Mouse (Mus musculus): Measurements from ENCODE around the gene 4930469K13Rik. TPM values are rescaled to one million over a fixed set of nuclear protein-coding genes. Genes with fewer than 3 reads are reported as not detected.

Gene 4930469K13Rik
- polyA plus RNA-seq, 1 experiment, result 0.16 TPM

GRCm38 (mm10) chr11:33962178-33962577 lies 136.2 kb downstream of the 4930469K13Rik start:
- Histone ChIP-seq H3K4me3 (ENCODE audit: control insufficient read depth, insufficient read depth, low read length) (no peak overlapping the region), H3K27me3 (ENCODE audit: control insufficient read depth, insufficient read depth, low read length) (no peaks in the 10 kb centered on the region), H3K27ac (ENCODE audit: control insufficient read depth, insufficient read depth, low read length) (no peak overlapping the region), H3K36me3 (ENCODE audit: control insufficient read depth, insufficient read depth, low read length) (no peaks in the 10 kb centered on the region), H3K4me1 (replicated peaks; ENCODE audit: control insufficient read depth, insufficient read depth, low read length) (peaks cover 3% of the 10 kb centered on the region; the same call in 1 of the 2 replicates)
- no peak for DNase-seq
- 85% methylated on average over 7 of the region's 7 CpGs for WGBS
- no peak for TF ChIP-seq CTCF (IDR thresholded peaks at IDR 0.05; ENCODE audit: borderline replicate concordance, control insufficient read depth, extremely low read depth, insufficient read depth, low read length, poor library complexity)
- TF ChIP-seq POLR2A (IDR thresholded peaks at IDR 0.05; ENCODE audit: control insufficient read depth, extremely low read depth, insufficient read depth, low read length, poor library complexity), result no peak

GRCm38 (mm10) chr11:33958713-33959112 lies 139.6 kb downstream of the 4930469K13Rik start:
- H3K27me3 ChIP-seq (ENCODE audit: control insufficient read depth, insufficient read depth, low read length), result no peaks in the 10 kb centered on the region
- H3K27ac ChIP-seq (ENCODE audit: control insufficient read depth, insufficient read depth, low read length), result no peak overlapping the region
- DNase-seq, result peak; percentile 67
- WGBS, result 75% methylated on average over 8 of the region's 8 CpGs
- no peaks in the 10 kb centered on the region for H3K4me1 ChIP-seq (replicated peaks; ENCODE audit: control insufficient read depth, insufficient read depth, low read length)
- H3K4me3 ChIP-seq (ENCODE audit: control insufficient read depth, insufficient read depth, low read length), result no peak overlapping the region
- TF ChIP-seq CTCF (IDR thresholded peaks at IDR 0.05; ENCODE audit: borderline replicate concordance, control insufficient read depth, extremely low read depth, insufficient read depth, low read length, poor library complexity) (no peak), POLR2A (IDR thresholded peaks at IDR 0.05; ENCODE audit: control insufficient read depth, extremely low read depth, insufficient read depth, low read length, poor library complexity) (no peak)
- H3K36me3 ChIP-seq (ENCODE audit: control insufficient read depth, insufficient read depth, low read length), result no peaks in the 10 kb centered on the region

- no peaks in the 10 kb centered on the region for H3K36me3 ChIP-seq (ENCODE audit: control insufficient read depth, insufficient read depth, low read length)
- no peak overlapping the region for H3K27ac ChIP-seq (ENCODE audit: control insufficient read depth, insufficient read depth, low read length)
- no peaks in the 10 kb centered on the region for H3K27me3 ChIP-seq (ENCODE audit: control insufficient read depth, insufficient read depth, low read length)
- no peaks in the 10 kb centered on the region for H3K4me1 ChIP-seq (replicated peaks; ENCODE audit: control insufficient read depth, insufficient read depth, low read length)
- no peak for DNase-seq
- no peak overlapping the region for H3K4me3 ChIP-seq (ENCODE audit: control insufficient read depth, insufficient read depth, low read length)
- whole genome bisulfite sequencing, result 91% methylated on average over 6 of the region's 6 CpGs
- TF ChIP-seq CTCF (IDR thresholded peaks at IDR 0.05; ENCODE audit: borderline replicate concordance, control insufficient read depth, extremely low read depth, insufficient read depth, low read length, poor library complexity) (no peak), POLR2A (IDR thresholded peaks at IDR 0.05; ENCODE audit: control insufficient read depth, extremely low read depth, insufficient read depth, low read length, poor library complexity) (no peak)
Measured at GRCm38 (mm10) chr11:33957595-33957994, 140.8 kb downstream of the 4930469K13Rik start.

GRCm38 (mm10) chr11:33956623-33957022 lies 141.7 kb downstream of the 4930469K13Rik start:
- TF ChIP-seq CTCF (IDR thresholded peaks at IDR 0.05; ENCODE audit: borderline replicate concordance, control insufficient read depth, extremely low read depth, insufficient read depth, low read length, poor library complexity), result no peak
- no peak for TF ChIP-seq POLR2A (IDR thresholded peaks at IDR 0.05; ENCODE audit: control insufficient read depth, extremely low read depth, insufficient read depth, low read length, poor library complexity)
- H3K36me3 ChIP-seq (ENCODE audit: control insufficient read depth, insufficient read depth, low read length), result no peaks in the 10 kb centered on the region
- no peak overlapping the region for H3K4me3 ChIP-seq (ENCODE audit: control insufficient read depth, insufficient read depth, low read length)
- no peak overlapping the region for H3K27ac ChIP-seq (ENCODE audit: control insufficient read depth, insufficient read depth, low read length)
- DNase-seq, result no peak
- WGBS, result 83% methylated on average over 5 of the region's 5 CpGs
- no peaks in the 10 kb centered on the region for H3K27me3 ChIP-seq (ENCODE audit: control insufficient read depth, insufficient read depth, low read length)
- H3K4me1 ChIP-seq (replicated peaks; ENCODE audit: control insufficient read depth, insufficient read depth, low read length), result peaks cover 5% of the 10 kb centered on the region

GRCm38 (mm10) chr11:33955982-33956381 lies 142.4 kb downstream of the 4930469K13Rik start:
- Histone ChIP-seq H3K27ac (ENCODE audit: control insufficient read depth, insufficient read depth, low read length) (no peak overlapping the region), H3K36me3 (ENCODE audit: control insufficient read depth, insufficient read depth, low read length) (no peaks in the 10 kb centered on the region), H3K4me3 (ENCODE audit: control insufficient read depth, insufficient read depth, low read length) (no peak overlapping the region), H3K27me3 (ENCODE audit: control insufficient read depth, insufficient read depth, low read length) (no peaks in the 10 kb centered on the region), H3K4me1 (replicated peaks; ENCODE audit: control insufficient read depth, insufficient read depth, low read length) (peaks cover 6% of the 10 kb centered on the region)
- TF ChIP-seq CTCF (IDR thresholded peaks at IDR 0.05; ENCODE audit: borderline replicate concordance, control insufficient read depth, extremely low read depth, insufficient read depth, low read length, poor library complexity) (no peak), POLR2A (IDR thresholded peaks at IDR 0.05; ENCODE audit: control insufficient read depth, extremely low read depth, insufficient read depth, low read length, poor library complexity) (no peak)
- 89% methylated on average over 4 of the region's 4 CpGs for WGBS
- no peak for DNase-seq

- Histone ChIP-seq H3K27ac (ENCODE audit: control insufficient read depth, insufficient read depth, low read length) (no peak overlapping the region), H3K4me3 (ENCODE audit: control insufficient read depth, insufficient read depth, low read length) (no peak overlapping the region), H3K4me1 (replicated peaks; ENCODE audit: control insufficient read depth, insufficient read depth, low read length) (peaks cover 6% of the 10 kb centered on the region), H3K27me3 (ENCODE audit: control insufficient read depth, insufficient read depth, low read length) (no peaks in the 10 kb centered on the region), H3K36me3 (ENCODE audit: control insufficient read depth, insufficient read depth, low read length) (no peaks in the 10 kb centered on the region)
- DNase-seq, result no peak
- TF ChIP-seq CTCF (IDR thresholded peaks at IDR 0.05; ENCODE audit: borderline replicate concordance, control insufficient read depth, extremely low read depth, insufficient read depth, low read length, poor library complexity) (no peak), POLR2A (IDR thresholded peaks at IDR 0.05; ENCODE audit: control insufficient read depth, extremely low read depth, insufficient read depth, low read length, poor library complexity) (no peak)
- WGBS, result 52% methylated on average over 8 of the region's 8 CpGs
Measured at GRCm38 (mm10) chr11:33951684-33952625, 146.4 kb downstream of the 4930469K13Rik start.
